Mouse (Mus musculus) MEL (cell line): ENCODE data around the gene Casr.

Source experiments
- CHD2 ChIP-seq: IDR thresholded peaks from 2 replicates; pipeline ENCODE4 v1.6.1; 2011; ENCODE audit warnings: low read length, improper control_type of control experiment
- CTCF ChIP-seq, 3 experiments: IDR thresholded peaks in 2 of 3; conservative IDR thresholded peaks in 1 of 3; 2 replicates each; pipeline ENCODE4 v1.5.1; 2011 to 2012; ENCODE audit warnings: low read length in 3 of 3, low read depth in 2 of 3, mild to moderate bottlenecking in 2 of 3, improper control_type of control experiment in 1 of 3, inconsistent platforms in 1 of 3, mixed read lengths in 1 of 3, moderate library complexity in 1 of 3; ENCODE audit not compliant: control insufficient read depth in 1 of 3, insufficient read depth in 1 of 3, poor library complexity in 1 of 3, severe bottlenecking in 1 of 3
- EP300 ChIP-seq, 2 experiments: IDR thresholded peaks; 2 replicates each; pipeline ENCODE4 v1.6.1; 2011; ENCODE audit warnings: improper control_type of control experiment in 2 of 2, low read length in 2 of 2, low read depth in 1 of 2, mild to moderate bottlenecking in 1 of 2
- MAFK ChIP-seq: IDR thresholded peaks from 2 replicates; pipeline ENCODE4 v1.6.1; 2011; ENCODE audit warnings: low read depth, mild to moderate bottlenecking, low read length, improper control_type of control experiment, borderline replicate concordance

DNA sequence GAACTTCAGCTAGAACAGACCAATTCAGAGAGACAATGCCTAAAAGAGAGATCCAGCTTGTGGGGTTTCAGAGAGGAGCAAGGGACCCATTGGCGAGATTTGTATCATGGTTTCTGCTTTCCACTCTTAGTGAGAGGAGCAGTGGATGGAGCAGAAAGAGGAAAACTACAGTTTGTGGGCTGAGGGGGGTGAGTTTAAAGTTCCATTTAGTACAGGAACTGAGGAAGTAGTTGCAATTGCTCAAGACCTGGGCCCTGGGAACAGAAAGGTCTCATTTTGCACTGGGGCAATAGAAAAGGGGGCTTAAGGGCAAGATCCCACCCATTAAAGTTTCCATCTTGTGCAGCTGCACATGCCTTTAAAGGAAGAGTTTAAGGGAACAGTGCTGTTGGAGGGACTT lies 28.0 kb upstream of the Casr start:
- TF ChIP-seq MAFK (no peak), EP300 (IDR thresholded peaks at IDR 0.05; ENCODE audit: low read depth in 1 of 2, low read length in 2 of 2) (no peak), CTCF (IDR thresholded peaks at IDR 0.05 in 2 of 3, conservative IDR thresholded peaks at IDR 0.05 in 1 of 3; ENCODE audit: control insufficient read depth in 1 of 3, insufficient read depth in 1 of 3, low read depth in 2 of 3, low read length in 3 of 3, poor library complexity in 1 of 3, severe bottlenecking in 1 of 3) (no peak), CHD2 (no peak)
